Mouse (Mus musculus) thymus, adult 2 months (tissue): Measurements from ENCODE around the gene Med8. TPM values are rescaled to one million over a fixed set of nuclear protein-coding genes. Genes with fewer than 3 reads are reported as not detected.

Experiments used
- DNase-seq: peaks from one replicate; pipeline ENCODE4 v3.0.0; 2021
- H3K27ac ChIP-seq: fragments of 200-500 bp; 2 replicates; pipeline ENCODE4 v1.5.1; 2012; ENCODE audit warnings: low read length, control low read depth; ENCODE audit not compliant: control insufficient read depth, insufficient read depth
- H3K27me3 ChIP-seq: fragments of 200-500 bp; 2 replicates; pipeline ENCODE4 v1.6.1; 2012; ENCODE audit warnings: mild to moderate bottlenecking, low read length, moderate library complexity, mixed read lengths; ENCODE audit not compliant: control insufficient read depth, insufficient read depth
- H3K36me3 ChIP-seq: fragments of 200-500 bp; 2 replicates; pipeline ENCODE4 v1.6.1; 2012; ENCODE audit warnings: mild to moderate bottlenecking, low read length, moderate library complexity; ENCODE audit not compliant: control insufficient read depth, insufficient read depth
- H3K4me1 ChIP-seq: fragments of 200-500 bp; replicated peaks from 2 replicates; pipeline ENCODE4 v1.6.1; 2012; ENCODE audit warnings: low read length; ENCODE audit not compliant: control insufficient read depth, insufficient read depth
- H3K4me3 ChIP-seq: fragments of 200-500 bp; 2 replicates; pipeline ENCODE4 v1.5.1; 2012; ENCODE audit warnings: mild to moderate bottlenecking, low read length, control low read depth, moderate library complexity; ENCODE audit not compliant: control insufficient read depth, insufficient read depth
- CTCF ChIP-seq: fragments of 200-500 bp; IDR thresholded peaks from 2 replicates; pipeline ENCODE4 v1.5.1; 2012; ENCODE audit warnings: mild to moderate bottlenecking, control low read depth, low read length, moderate library complexity, borderline replicate concordance; ENCODE audit not compliant: control insufficient read depth, poor library complexity, insufficient read depth; ENCODE audit errors: extremely low read depth
- POLR2A ChIP-seq: fragments of 200-500 bp; IDR thresholded peaks from 2 replicates; pipeline ENCODE4 v1.6.1; 2012; ENCODE audit warnings: mild to moderate bottlenecking, low read length, control low read depth, moderate library complexity; ENCODE audit not compliant: control insufficient read depth, poor library complexity, insufficient read depth; ENCODE audit errors: extremely low read depth
- WGBS: fragments of 180-500 bp; shearing (Covaris S2); methylation state at CpG from one replicate; pipeline ENCODE4 v1.1.7; 2018; 5-methylcytosine and 5-hydroxymethylcytosine counted together
- polyA plus RNA-seq: library from polyadenylated mRNA; depleted of rRNA; stranded (reverse); fragments of >200 nt; gene quantifications from 2 replicates; pipeline ENCODE4 v1.2.3, GENCODE M21; 2012

The Med8 gene
- polyA plus RNA-seq, 1 experiment, result 40.8 TPM

- no peak for DNase-seq
- Histone ChIP-seq H3K4me3 (no peak overlapping the region), H3K27ac (no peak overlapping the region), H3K36me3 (peaks cover 15% of the 10 kb centered on the region), H3K4me1 (no peaks in the 10 kb centered on the region), H3K27me3 (no peaks in the 10 kb centered on the region)
- WGBS, result 95% methylated on average over 14 of the region's 14 CpGs
- TF ChIP-seq POLR2A (no peak), CTCF (no peak)
Measured at GRCm38 (mm10) chr4:118365991-118366390, 43.1 kb upstream of the Med8 start.

GRCm38 (mm10) chr4:118367551-118367950, 41.6 kb upstream of the Med8 start:
- Histone ChIP-seq H3K27ac (no peak overlapping the region), H3K36me3 (peaks cover 27% of the 10 kb centered on the region), H3K4me1 (no peaks in the 10 kb centered on the region), H3K27me3 (no peaks in the 10 kb centered on the region), H3K4me3 (no peak overlapping the region)
- TF ChIP-seq POLR2A, result no peak
- no peak for DNase-seq
- 95% methylated on average over 12 of the region's 12 CpGs for WGBS

- no peak for TF ChIP-seq CTCF
- TF ChIP-seq POLR2A, result no peak
- no peaks in the 10 kb centered on the region for H3K4me1 ChIP-seq
Measured at GRCm38 (mm10) chr4:118368616-118369015, 40.5 kb upstream of the Med8 start.

GRCm38 (mm10) chr4:118371822-118372221, 37.3 kb upstream of the Med8 start:
- DNase-seq, result no peak
- no peak overlapping the region for H3K27ac ChIP-seq
- H3K4me3 ChIP-seq, result no peak overlapping the region
- H3K27me3 ChIP-seq, result no peaks in the 10 kb centered on the region
- H3K4me1 ChIP-seq, result no peaks in the 10 kb centered on the region
- TF ChIP-seq POLR2A (no peak), CTCF (no peak)
- 97% methylated on average over 13 of the region's 13 CpGs for WGBS
- peaks cover 46% of the 10 kb centered on the region for H3K36me3 ChIP-seq

More at GRCm38 (mm10) chr4:118368616-118369015, 40.5 kb upstream of the Med8 start:
- WGBS, result 94% methylated on average over 3 of the region's 3 CpGs
- Histone ChIP-seq H3K36me3 (peaks cover 31% of the 10 kb centered on the region), H3K27ac (no peak overlapping the region), H3K27me3 (no peaks in the 10 kb centered on the region), H3K4me3 (no peak overlapping the region)
- DNase-seq, result no peak

GRCm38 (mm10) chr4:118375999-118376398, 33.1 kb upstream of the Med8 start:
- DNase-seq, result no peak
- TF ChIP-seq CTCF (no peak), POLR2A (no peak)
- WGBS, result 97% methylated on average over 6 of the region's 6 CpGs
- no peaks in the 10 kb centered on the region for H3K27me3 ChIP-seq
- H3K4me3 ChIP-seq, result no peak overlapping the region
- H3K36me3 ChIP-seq, result peaks cover 82% of the 10 kb centered on the region
- no peaks in the 10 kb centered on the region for H3K4me1 ChIP-seq
- H3K27ac ChIP-seq, result no peak overlapping the region

GRCm38 (mm10) chr4:118383271-118383670, 25.9 kb upstream of the Med8 start:
- Histone ChIP-seq H3K4me3 (no peak overlapping the region), H3K36me3 (peaks cover 78% of the 10 kb centered on the region), H3K27ac (no peak overlapping the region), H3K4me1 (no peaks in the 10 kb centered on the region), H3K27me3 (no peaks in the 10 kb centered on the region)
- WGBS, result 95% methylated on average over 7 of the region's 7 CpGs
- no peak for DNase-seq
- TF ChIP-seq POLR2A, result no peak
- no peak for TF ChIP-seq CTCF

- Histone ChIP-seq H3K4me3 (no peak overlapping the region), H3K36me3 (peaks cover 75% of the 10 kb centered on the region), H3K27me3 (no peaks in the 10 kb centered on the region), H3K4me1 (no peaks in the 10 kb centered on the region), H3K27ac (no peak overlapping the region)
- DNase-seq, result no peak
- 97% methylated on average over 8 of the region's 8 CpGs for WGBS
- no peak for TF ChIP-seq CTCF
- TF ChIP-seq POLR2A, result no peak
Measured at GRCm38 (mm10) chr4:118387316-118387715, 21.8 kb upstream of the Med8 start.

GRCm38 (mm10) chr4:118390146-118390545, 19.0 kb upstream of the Med8 start:
- Histone ChIP-seq H3K4me3 (no peak overlapping the region), H3K27ac (no peak overlapping the region), H3K4me1 (no peaks in the 10 kb centered on the region), H3K27me3 (no peaks in the 10 kb centered on the region), H3K36me3 (peaks cover 76% of the 10 kb centered on the region)
- WGBS, result over 99% methylated on average over 11 of the region's 11 CpGs
- TF ChIP-seq POLR2A (no peak), CTCF (no peak)
- no peak for DNase-seq
